Mouse (Mus musculus) ES-Bruce4 (cell line): ENCODE data around the gene Astl.

ENCODE experiments used
- CTCF ChIP-seq: IDR thresholded peaks from one replicate; pipeline ENCODE4 v1.8.1; 2011; ENCODE audit warnings: low read depth, low read length
- EP300 ChIP-seq: IDR thresholded peaks from 2 replicates; pipeline ENCODE4 v1.6.1; 2011; ENCODE audit warnings: low read depth, low read length; ENCODE audit not compliant: insufficient read depth
- POLR2A ChIP-seq: IDR thresholded peaks from one replicate; pipeline ENCODE4 v1.8.1; 2011; ENCODE audit warnings: low read length; ENCODE audit not compliant: insufficient read depth

GRCm38 (mm10) chr2:127333945-127334603 lies 4.4 kb upstream of the Astl start:
- TF ChIP-seq POLR2A, result no peak
- TF ChIP-seq CTCF, result no peak
- no peak for TF ChIP-seq EP300
